Mouse (Mus musculus): ENCODE results near the gene Raph1. TPM values are rescaled to one million over a fixed set of nuclear protein-coding genes. Genes with fewer than 3 reads are reported as not detected.

The Raph1 gene
- 22.5 and 27.9 TPM in 2 replicates for polyA plus RNA-seq (2016; fragmentation: Nextera tagmentation; extraction: Ambion mirVana)

GRCm38 (mm10) chr1:60566631-60567311, at the start of gene Raph1:
Raph1 (minus strand) TSS chr1:60567104.
- WGBS: under 1% methylated on average over 64 of the region's 92 CpGs

GRCm38 (mm10) chr1:60615703-60616102, 48.8 kb upstream of the Raph1 start:
- Histone ChIP-seq H3K9ac (no peak overlapping the region), H3K4me3 (replicated peaks) (no peak overlapping the region), H3K4me1 (no peaks in the 10 kb centered on the region), H3K36me3 (replicated peaks) (no peaks in the 10 kb centered on the region), H3K27ac (no peak overlapping the region), H3K27me3 (no peaks in the 10 kb centered on the region), H3K9me3 (no peaks in the 10 kb centered on the region), H3K4me2 (no peak overlapping the region)
- WGBS: 79% methylated on average over 1 of the region's 1 CpGs
- no peak for ATAC-seq (ENCODE audit: low FRiP score)

More at GRCm38 (mm10) chr1:60566631-60567311, at the start of gene Raph1:
- Histone ChIP-seq H3K27me3 (0 out of 2 replicates have a peak, but pooled peaks cover 3% of the 10 kb centered on the region), H3K4me3 (replicated peaks) (peak within 1 kb of the TSS; percentile 97), H3K4me1 (peaks cover 13% of the 10 kb centered on the region), H3K9ac (peak within 1 kb of the TSS; percentile 96), H3K9me3 (no peaks in the 10 kb centered on the region), H3K36me3 (replicated peaks) (no peaks in the 10 kb centered on the region), H3K27ac (peak within 1 kb of the TSS; percentile 97), H3K4me2 (peak within 1 kb of the TSS; percentile 82)
- peak; percentile 98 for ATAC-seq (ENCODE audit: low FRiP score)

- no peak for ATAC-seq (ENCODE audit: low FRiP score)
- no peak overlapping the region for H3K27ac ChIP-seq
- H3K4me1 ChIP-seq: no peaks in the 10 kb centered on the region
- H3K36me3 ChIP-seq (replicated peaks): no peaks in the 10 kb centered on the region
- no peak overlapping the region for H3K9ac ChIP-seq
- no peaks in the 10 kb centered on the region for H3K9me3 ChIP-seq
- no peak overlapping the region for H3K4me2 ChIP-seq
- 94% methylated on average over 1 of the region's 1 CpGs for WGBS
- H3K27me3 ChIP-seq: no peaks in the 10 kb centered on the region
- H3K4me3 ChIP-seq (replicated peaks): no peak overlapping the region
These were observed 48.0 kb upstream of the Raph1 start for GRCm38 (mm10) chr1:60614902-60615301.

GRCm38 (mm10) chr1:60611968-60612367, 45.1 kb upstream of the Raph1 start:
- Histone ChIP-seq H3K27me3 (no peaks in the 10 kb centered on the region), H3K9ac (no peak overlapping the region), H3K4me2 (no peak overlapping the region), H3K4me1 (no peaks in the 10 kb centered on the region), H3K4me3 (replicated peaks) (no peak overlapping the region), H3K36me3 (replicated peaks) (no peaks in the 10 kb centered on the region), H3K27ac (no peak overlapping the region), H3K9me3 (no peaks in the 10 kb centered on the region)
- no peak for ATAC-seq (ENCODE audit: low FRiP score)
- 89% methylated on average over 3 of the region's 3 CpGs for WGBS

- ATAC-seq (ENCODE audit: low FRiP score): no peak
- Histone ChIP-seq H3K4me1 (no peaks in the 10 kb centered on the region), H3K27ac (no peak overlapping the region), H3K4me3 (replicated peaks) (no peak overlapping the region), H3K9me3 (no peaks in the 10 kb centered on the region), H3K4me2 (no peak overlapping the region), H3K36me3 (replicated peaks) (no peaks in the 10 kb centered on the region), H3K27me3 (no peaks in the 10 kb centered on the region), H3K9ac (no peak overlapping the region)
- WGBS: 73% methylated on average over 4 of the region's 4 CpGs
These were observed 43.7 kb upstream of the Raph1 start for GRCm38 (mm10) chr1:60610631-60611030.

- Histone ChIP-seq H3K36me3 (replicated peaks) (no peaks in the 10 kb centered on the region), H3K9me3 (no peaks in the 10 kb centered on the region), H3K27ac (no peak overlapping the region), H3K4me2 (no peak overlapping the region), H3K9ac (no peak overlapping the region), H3K4me3 (replicated peaks) (no peak overlapping the region), H3K27me3 (no peaks in the 10 kb centered on the region), H3K4me1 (no peaks in the 10 kb centered on the region)
- ATAC-seq (ENCODE audit: low FRiP score): no peak
- 89% methylated on average over 8 of the region's 8 CpGs for WGBS
These were observed 42.3 kb upstream of the Raph1 start for GRCm38 (mm10) chr1:60609011-60609775.

GRCm38 (mm10) chr1:60604481-60605021, 37.6 kb upstream of the Raph1 start:
- ATAC-seq (ENCODE audit: low FRiP score): no peak
- no peaks in the 10 kb centered on the region for H3K27me3 ChIP-seq
- no peak overlapping the region for H3K4me2 ChIP-seq
- no peaks in the 10 kb centered on the region for H3K36me3 ChIP-seq (replicated peaks)
- no peak overlapping the region for H3K4me3 ChIP-seq (replicated peaks)
- no peaks in the 10 kb centered on the region for H3K4me1 ChIP-seq
- H3K9me3 ChIP-seq: no peaks in the 10 kb centered on the region
- H3K27ac ChIP-seq: no peak overlapping the region
- WGBS: 87% methylated on average over 3 of the region's 3 CpGs
- no peak overlapping the region for H3K9ac ChIP-seq

GRCm38 (mm10) chr1:60600682-60601081, 33.8 kb upstream of the Raph1 start:
- ATAC-seq (ENCODE audit: low FRiP score): no peak

GRCm38 (mm10) chr1:60599926-60600325, 33.0 kb upstream of the Raph1 start:
- no peak for ATAC-seq (ENCODE audit: low FRiP score)
- Histone ChIP-seq H3K36me3 (replicated peaks) (no peaks in the 10 kb centered on the region), H3K27me3 (no peaks in the 10 kb centered on the region), H3K27ac (no peak overlapping the region), H3K9ac (no peak overlapping the region), H3K4me3 (replicated peaks) (no peak overlapping the region), H3K4me2 (no peak overlapping the region), H3K9me3 (no peaks in the 10 kb centered on the region), H3K4me1 (no peaks in the 10 kb centered on the region; the same call in 1 of the 2 replicates)
- 87% methylated on average over 3 of the region's 3 CpGs for WGBS

More at GRCm38 (mm10) chr1:60600682-60601081, 33.8 kb upstream of the Raph1 start:
- Histone ChIP-seq H3K36me3 (replicated peaks) (no peaks in the 10 kb centered on the region), H3K4me2 (no peak overlapping the region), H3K27me3 (no peaks in the 10 kb centered on the region), H3K4me1 (no peaks in the 10 kb centered on the region; the same call in 1 of the 2 replicates), H3K9me3 (no peaks in the 10 kb centered on the region), H3K9ac (no peak overlapping the region), H3K27ac (no peak overlapping the region), H3K4me3 (replicated peaks) (no peak overlapping the region)
- WGBS: 90% methylated on average over 6 of the region's 6 CpGs

- no peak overlapping the region for H3K27ac ChIP-seq
- H3K36me3 ChIP-seq (replicated peaks): no peaks in the 10 kb centered on the region
- no peak overlapping the region for H3K9ac ChIP-seq
- WGBS: 90% methylated on average over 6 of the region's 6 CpGs
- no peak overlapping the region for H3K4me3 ChIP-seq (replicated peaks)
- H3K9me3 ChIP-seq: no peaks in the 10 kb centered on the region
- no peak for ATAC-seq (ENCODE audit: low FRiP score)
- H3K27me3 ChIP-seq: no peaks in the 10 kb centered on the region
- H3K4me1 ChIP-seq: no peaks in the 10 kb centered on the region; the same call in 1 of the 2 replicates
- H3K4me2 ChIP-seq: no peak overlapping the region
These were observed 32.3 kb upstream of the Raph1 start for GRCm38 (mm10) chr1:60599013-60599701.

GRCm38 (mm10) chr1:60596386-60597320, 29.7 kb upstream of the Raph1 start:
- no peak for ATAC-seq (ENCODE audit: low FRiP score)
- no peaks in the 10 kb centered on the region; the same call in 1 of the 2 replicates for H3K4me1 ChIP-seq
- H3K27ac ChIP-seq: no peak overlapping the region
- 69% methylated on average over 11 of the region's 11 CpGs for WGBS
- no peak overlapping the region for H3K9ac ChIP-seq
- no peak overlapping the region for H3K4me2 ChIP-seq
- H3K36me3 ChIP-seq (replicated peaks): no peaks in the 10 kb centered on the region
- no peak overlapping the region for H3K4me3 ChIP-seq (replicated peaks)
- no peaks in the 10 kb centered on the region for H3K9me3 ChIP-seq
- H3K27me3 ChIP-seq: no peaks in the 10 kb centered on the region
